Mouse (Mus musculus) forebrain, embryonic 12.5 days (tissue): ENCODE data around the gene Sox21. TPM values are rescaled to one million over a fixed set of nuclear protein-coding genes. Genes with fewer than 3 reads are reported as not detected.
A peak's percentile ranks its signal among the peaks of the same experiment; 100 is the strongest.

Experiments
- ATAC-seq: fragments of 200-750 bp; cut with Nextera tagmentation; 2 replicates; pipeline ENCODE4 v1.8.0; 2017; ENCODE audit warnings: moderate TSS enrichment; ENCODE audit not compliant: low FRiP score
- H3K27ac ChIP-seq: fragments of 300-500 bp; sonication (generic); 2 replicates; pipeline ENCODE4 v1.5.1; 2016; ENCODE audit warnings: mild to moderate bottlenecking
- H3K27me3 ChIP-seq: fragments of 300-500 bp; sonication (generic); 2 replicates; pipeline ENCODE4 v1.6.1; 2016; ENCODE audit warnings: mild to moderate bottlenecking
- H3K36me3 ChIP-seq: fragments of 300-500 bp; sonication (generic); replicated peaks from 2 replicates; pipeline ENCODE4 v1.6.1; 2016; ENCODE audit warnings: mild to moderate bottlenecking
- H3K4me1 ChIP-seq: fragments of 300-500 bp; sonication (generic); 2 replicates; pipeline ENCODE4 v1.6.1; 2016
- H3K4me2 ChIP-seq: fragments of 300-500 bp; sonication (generic); 2 replicates; pipeline ENCODE4 v1.6.1; 2016; ENCODE audit warnings: mild to moderate bottlenecking, moderate library complexity
- H3K4me3 ChIP-seq: fragments of 300-500 bp; sonication (generic); replicated peaks from 2 replicates; pipeline ENCODE4 v1.5.1; 2016; ENCODE audit warnings: mild to moderate bottlenecking
- H3K9ac ChIP-seq: fragments of 300-500 bp; sonication (generic); 2 replicates; pipeline ENCODE4 v1.6.1; 2016; ENCODE audit warnings: mild to moderate bottlenecking
- H3K9me3 ChIP-seq: fragments of 300-500 bp; sonication (generic); 2 replicates; pipeline ENCODE4 v1.6.1; 2016
- WGBS: fragments of 180-500 bp; shearing (Covaris S2); methylation state at CpG from one replicate; pipeline ENCODE4 v1.1.7; 2016; 5-methylcytosine and 5-hydroxymethylcytosine counted together
- polyA plus RNA-seq: library from polyadenylated mRNA; unstranded; fragments of >200 nt; fragmentation: Nextera tagmentation; extraction: Ambion mirVana; gene quantifications from 2 replicates; pipeline ENCODE4 v1.2.1, GENCODE M21; 2016

Gene Sox21
- 21.2 and 24.9 TPM in 2 replicates for polyA plus RNA-seq

- Histone ChIP-seq H3K9ac (peak within 1 kb of the TSS; percentile 90), H3K4me2 (peak within 1 kb of the TSS; percentile 75), H3K4me1 (peaks cover 27% of the 10 kb centered on the region), H3K36me3 (peaks cover 17% of the 10 kb centered on the region), H3K27me3 (peaks cover 28% of the 10 kb centered on the region), H3K27ac (peak within 1 kb of the TSS; percentile 95), H3K4me3 (peak within 1 kb of the TSS; percentile 83), H3K9me3 (no peaks in the 10 kb centered on the region)
- WGBS: under 1% methylated on average over 34 of the region's 34 CpGs
- peak; percentile 83 for ATAC-seq
These were observed at the start of gene Sox21 for GRCm38 (mm10) chr14:118236886-118237289. Gene Sox21 (minus strand): TSS chr14:118237030.

GRCm38 (mm10) chr14:118286096-118286495 is 49.3 kb upstream of the Sox21 start:
- ATAC-seq: no peak
- H3K4me3 ChIP-seq: no peak overlapping the region
- no peak overlapping the region for H3K4me2 ChIP-seq
- 0 out of 2 replicates have a peak, but pooled peaks cover 4% of the 10 kb centered on the region for H3K27me3 ChIP-seq
- H3K9me3 ChIP-seq: no peaks in the 10 kb centered on the region
- H3K36me3 ChIP-seq: no peaks in the 10 kb centered on the region
- H3K9ac ChIP-seq: no peak overlapping the region
- no peak overlapping the region for H3K27ac ChIP-seq
- 88% methylated on average over 2 of the region's 2 CpGs for WGBS
- H3K4me1 ChIP-seq: no peaks in the 10 kb centered on the region

DNA sequence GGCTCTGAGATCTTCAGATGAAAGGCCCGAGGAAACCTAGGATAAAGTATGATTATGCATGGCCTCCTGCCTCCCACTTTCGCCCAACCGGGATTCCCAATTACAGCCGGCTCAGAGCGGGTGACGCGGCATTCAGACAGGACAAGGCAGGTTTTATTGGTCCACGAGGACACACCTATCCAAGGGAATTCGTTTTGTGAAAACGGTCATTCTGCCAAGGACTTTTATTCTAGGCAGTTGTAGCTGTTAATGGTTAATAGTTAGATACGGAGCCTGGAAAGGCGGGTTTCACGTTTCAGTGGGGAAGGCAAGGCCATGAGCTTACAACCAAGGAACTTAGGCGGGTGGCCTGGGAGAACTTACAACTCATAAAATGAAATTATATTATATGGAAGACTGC is 46.1 kb upstream of the Sox21 start:
- Histone ChIP-seq H3K27ac (no peak overlapping the region), H3K9me3 (peaks cover 11% of the 10 kb centered on the region), H3K4me1 (no peaks in the 10 kb centered on the region), H3K9ac (no peak overlapping the region), H3K4me2 (no peak overlapping the region), H3K27me3 (no peaks in the 10 kb centered on the region), H3K36me3 (no peaks in the 10 kb centered on the region), H3K4me3 (no peak overlapping the region)
- ATAC-seq: no peak
- WGBS: 82% methylated on average over 14 of the region's 14 CpGs

DNA sequence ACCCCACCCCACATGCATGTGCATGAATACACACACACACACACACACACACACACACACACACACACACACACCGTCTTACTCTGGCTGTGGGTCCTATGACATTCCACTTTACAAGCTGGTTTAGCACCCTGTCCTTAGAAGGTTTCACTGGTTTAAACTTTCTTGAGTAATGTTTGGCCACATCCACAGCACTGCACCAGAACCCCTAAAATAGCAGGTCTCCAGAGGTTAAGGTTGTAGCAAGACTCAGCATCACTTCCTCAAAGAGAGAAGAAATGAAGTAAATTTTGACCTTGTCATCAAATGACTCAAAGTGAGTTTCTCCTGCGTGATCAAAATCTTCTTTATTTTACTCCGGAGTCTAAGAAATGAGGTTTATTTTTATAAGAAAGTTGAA is 45.4 kb upstream of the Sox21 start:
- ATAC-seq: no peak
- H3K9me3 ChIP-seq: peaks cover 11% of the 10 kb centered on the region
- no peak overlapping the region for H3K4me3 ChIP-seq
- H3K4me1 ChIP-seq: no peaks in the 10 kb centered on the region
- WGBS: 91% methylated on average over 3 of the region's 3 CpGs
- no peaks in the 10 kb centered on the region for H3K36me3 ChIP-seq
- H3K27ac ChIP-seq: no peak overlapping the region
- no peak overlapping the region for H3K4me2 ChIP-seq
- H3K27me3 ChIP-seq: no peaks in the 10 kb centered on the region
- H3K9ac ChIP-seq: no peak overlapping the region

DNA sequence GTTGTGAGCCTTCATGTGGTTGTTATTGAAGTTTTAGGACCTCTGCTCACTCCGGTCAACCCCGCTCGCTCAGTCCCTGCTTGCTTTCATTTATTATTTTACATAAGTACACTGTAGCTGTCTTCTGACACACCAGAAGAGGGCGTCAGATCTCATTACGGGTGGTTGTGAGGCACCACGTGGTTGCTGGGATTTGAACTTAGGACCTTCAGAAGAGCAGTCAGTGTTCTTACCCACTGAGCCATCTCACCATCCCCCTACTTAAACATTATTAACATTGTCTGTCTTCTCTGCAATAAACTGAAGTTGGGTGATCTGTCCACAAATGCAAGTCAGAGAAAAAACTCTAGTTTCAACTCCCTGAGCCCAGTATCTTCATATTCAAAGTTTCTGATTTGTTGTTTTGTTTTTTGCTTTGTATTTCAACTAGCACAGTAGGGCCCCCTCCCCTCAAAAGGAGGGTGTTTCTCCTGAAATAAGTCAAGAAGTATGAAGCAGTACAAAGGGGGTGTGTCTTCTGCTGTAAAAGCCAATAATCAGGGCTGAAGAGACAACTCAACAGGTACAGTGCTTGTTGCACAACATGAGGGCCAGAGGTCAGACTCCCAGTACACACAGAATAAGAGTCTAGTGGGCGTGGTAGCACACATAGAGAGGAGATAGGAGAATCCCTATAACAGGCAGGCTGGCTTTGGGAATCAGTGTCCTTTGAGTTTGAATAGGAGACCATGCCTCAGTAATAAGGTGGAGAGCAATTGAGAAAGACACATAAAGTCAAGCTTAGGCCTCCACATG is 41.1 kb upstream of the Sox21 start:
- WGBS: 87% methylated on average over 7 of the region's 7 CpGs
- Histone ChIP-seq H3K4me2 (no peak overlapping the region), H3K9ac (no peak overlapping the region), H3K9me3 (peaks cover 11% of the 10 kb centered on the region), H3K27ac (no peak overlapping the region), H3K4me3 (no peak overlapping the region), H3K4me1 (no peaks in the 10 kb centered on the region), H3K36me3 (no peaks in the 10 kb centered on the region), H3K27me3 (no peaks in the 10 kb centered on the region)
- no peak for ATAC-seq

- Histone ChIP-seq H3K9ac (no peak overlapping the region), H3K9me3 (no peaks in the 10 kb centered on the region), H3K27me3 (peaks cover 6% of the 10 kb centered on the region; the same call in 1 of the 2 replicates), H3K4me3 (no peak overlapping the region), H3K36me3 (no peaks in the 10 kb centered on the region), H3K4me2 (no peak overlapping the region), H3K4me1 (no peaks in the 10 kb centered on the region), H3K27ac (no peak overlapping the region)
- WGBS: 89% methylated on average over 6 of the region's 6 CpGs
- ATAC-seq: no peak
These were observed 36.0 kb upstream of the Sox21 start for GRCm38 (mm10) chr14:118272594-118273555.

- no peak overlapping the region for H3K27ac ChIP-seq
- H3K27me3 ChIP-seq: peaks cover 6% of the 10 kb centered on the region; the same call in 1 of the 2 replicates
- no peak for ATAC-seq
- no peak overlapping the region for H3K4me3 ChIP-seq
- H3K4me2 ChIP-seq: no peak overlapping the region
- no peak overlapping the region for H3K9ac ChIP-seq
- no peaks in the 10 kb centered on the region for H3K4me1 ChIP-seq
- no peaks in the 10 kb centered on the region for H3K36me3 ChIP-seq
- 86% methylated on average over 4 of the region's 4 CpGs for WGBS
- no peaks in the 10 kb centered on the region for H3K9me3 ChIP-seq
These were observed 32.0 kb upstream of the Sox21 start for GRCm38 (mm10) chr14:118268849-118269248.

GRCm38 (mm10) chr14:118266660-118267059 is 29.8 kb upstream of the Sox21 start, which contains the start of gene Gm9376:
Gene Gm9376 (plus strand): TSS chr14:118266960.
- Histone ChIP-seq H3K4me1 (no peaks in the 10 kb centered on the region), H3K27me3 (peaks cover 3% of the 10 kb centered on the region; the same call in 1 of the 2 replicates), H3K4me2 (no peak within 1 kb of the TSS), H3K9me3 (no peaks in the 10 kb centered on the region), H3K36me3 (no peaks in the 10 kb centered on the region), H3K9ac (no peak within 1 kb of the TSS), H3K4me3 (no peak within 1 kb of the TSS), H3K27ac (no peak within 1 kb of the TSS)
- 96% methylated on average over 2 of the region's 2 CpGs for WGBS
- no peak for ATAC-seq

DNA sequence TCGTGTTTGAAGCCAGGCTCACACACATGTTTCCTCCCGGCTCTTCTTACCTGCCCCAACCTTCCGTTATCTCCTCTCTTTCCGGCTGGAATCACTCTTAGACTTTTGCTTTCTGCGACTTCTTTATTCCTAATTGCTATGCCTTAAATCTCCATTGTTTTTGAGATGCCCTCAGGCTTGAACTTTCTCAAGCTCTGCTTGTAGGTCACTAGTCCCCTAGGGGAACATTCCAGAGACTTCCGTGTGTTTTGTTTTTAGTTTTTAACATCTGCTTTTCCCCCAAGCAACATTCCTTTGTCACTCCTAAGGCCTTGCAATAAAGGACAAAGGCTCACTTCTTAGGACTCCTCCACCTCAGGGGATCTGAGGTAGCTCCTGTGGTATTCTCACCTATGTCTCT is 16.6 kb upstream of the Sox21 start:
- no peak overlapping the region for H3K27ac ChIP-seq
- no peaks in the 10 kb centered on the region for H3K36me3 ChIP-seq
- no peaks in the 10 kb centered on the region for H3K4me1 ChIP-seq
- H3K27me3 ChIP-seq: no peaks in the 10 kb centered on the region
- no peak overlapping the region for H3K9ac ChIP-seq
- no peak overlapping the region for H3K4me3 ChIP-seq
- H3K9me3 ChIP-seq: 0 out of 2 replicates have a peak, but pooled peaks cover 2% of the 10 kb centered on the region
- H3K4me2 ChIP-seq: no peak overlapping the region
- ATAC-seq: no peak
- WGBS: 94% methylated on average over 6 of the region's 6 CpGs

DNA sequence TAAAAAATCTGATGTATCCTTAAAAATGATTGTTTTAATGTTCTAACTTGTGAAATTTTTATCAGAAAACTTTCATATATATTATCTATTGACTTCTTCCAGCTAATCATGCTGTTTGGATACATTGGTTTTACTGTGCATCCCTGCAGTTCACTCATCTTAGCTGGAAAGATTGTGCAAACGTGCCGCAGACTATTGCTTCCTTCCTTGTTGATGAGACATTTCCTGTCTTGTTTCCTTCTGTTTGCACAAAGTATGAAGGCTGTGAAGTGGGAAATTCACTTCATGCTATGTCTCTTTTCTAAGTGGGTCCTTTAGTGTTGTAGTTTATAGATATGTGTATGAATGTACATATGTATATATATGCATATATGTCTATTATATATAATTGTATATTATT is 4.6 kb upstream of the Sox21 start:
- no peak overlapping the region for H3K4me2 ChIP-seq
- no peak overlapping the region for H3K9ac ChIP-seq
- H3K27ac ChIP-seq: no peak overlapping the region
- peaks cover 7% of the 10 kb centered on the region for H3K4me1 ChIP-seq
- peaks cover 24% of the 10 kb centered on the region for H3K27me3 ChIP-seq
- WGBS: 94% methylated on average over 2 of the region's 2 CpGs
- ATAC-seq: no peak
- H3K36me3 ChIP-seq: no peaks in the 10 kb centered on the region
- H3K4me3 ChIP-seq: no peak overlapping the region
- H3K9me3 ChIP-seq: peaks cover 13% of the 10 kb centered on the region

- ATAC-seq: no peak
- Histone ChIP-seq H3K4me2 (no peak overlapping the region), H3K4me3 (no peak overlapping the region), H3K27me3 (peaks cover 28% of the 10 kb centered on the region), H3K27ac (no peak overlapping the region), H3K36me3 (peaks cover 12% of the 10 kb centered on the region), H3K9me3 (peaks cover 13% of the 10 kb centered on the region), H3K9ac (no peak overlapping the region), H3K4me1 (peaks cover 16% of the 10 kb centered on the region)
- 5% methylated on average over 8 of the region's 8 CpGs for WGBS
These were observed 2.5 kb upstream of the Sox21 start for GRCm38 (mm10) chr14:118239351-118239750.

GRCm38 (mm10) chr14:118237786-118238185 is 956 bp upstream of the Sox21 start:
- 5% methylated on average over 6 of the region's 6 CpGs for WGBS
- H3K9ac ChIP-seq: no peak overlapping the region
- peak overlapping the region; percentile 83 for H3K4me3 ChIP-seq
- no peak for ATAC-seq
- peaks cover 19% of the 10 kb centered on the region for H3K4me1 ChIP-seq
- H3K27me3 ChIP-seq: peaks cover 28% of the 10 kb centered on the region
- peak overlapping the region; percentile 75 for H3K4me2 ChIP-seq
- H3K27ac ChIP-seq: no peak overlapping the region
- H3K36me3 ChIP-seq: peaks cover 17% of the 10 kb centered on the region
- no peaks in the 10 kb centered on the region for H3K9me3 ChIP-seq
